In genomic region chr13:107600331-107601131, GRCm38 (mm10) we compare ENCODE assay signal across 7 mouse cellular contexts.
DNase-seq lines count a peak whose midpoint lies in the region; ATAC-seq and TF ChIP-seq lines count a peak whose summit lies in the region.

No protein-coding gene starts in this region.

- H3K4me1 ChIP-seq in embryonic facial prominence, embryonic 15.5 days, result no peaks in the 10 kb centered on the region; the same call in 1 of the 2 replicates
- peaks cover 15% of the 10 kb centered on the region for H3K4me1 ChIP-seq in hindbrain, embryonic 14.5 days (replicated peaks; ENCODE audit: control insufficient read depth, insufficient read depth, low read length)
- 0 out of 2 replicates have a peak, but pooled peaks cover 3% of the 10 kb centered on the region for H3K4me1 ChIP-seq in liver, adult 2 months (ENCODE audit: control insufficient read depth, insufficient read depth, low read length)
- peaks cover 14% of the 10 kb centered on the region for H3K4me1 ChIP-seq in midbrain, embryonic 15.5 days

- WGBS in embryonic facial prominence, embryonic 15.5 days, result 33% methylated on average over 22 of the region's 22 CpGs
- 35% methylated on average over 22 of the region's 22 CpGs for WGBS in hindbrain, embryonic 14.5 days
- WGBS in liver, adult 2 months, result 30% methylated on average over 22 of the region's 22 CpGs
- 28% methylated on average over 21 of the region's 22 CpGs for WGBS in midbrain, embryonic 15.5 days

- H3K79me2 ChIP-seq in liver, adult 2 months (ENCODE audit: control insufficient read depth, insufficient read depth, low read length), result no peaks in the 10 kb centered on the region

- peak overlapping the region; percentile 28; the same call in 1 of the 2 replicates for H3K4me2 ChIP-seq in embryonic facial prominence, embryonic 15.5 days (replicated peaks)
- H3K4me2 ChIP-seq in hindbrain, embryonic 14.5 days (replicated peaks), result peak overlapping the region; percentile 31
- H3K4me2 ChIP-seq in midbrain, embryonic 15.5 days, result peak overlapping the region; percentile 38

- H3K27ac ChIP-seq in embryonic facial prominence, embryonic 15.5 days (replicated peaks), result no peak overlapping the region
- no peak overlapping the region for H3K27ac ChIP-seq in hindbrain, embryonic 14.5 days
- no peak overlapping the region for H3K27ac ChIP-seq in liver, adult 2 months (replicated peaks; ENCODE audit: insufficient read depth, low read depth, low read length)
- no peak overlapping the region for H3K27ac ChIP-seq in midbrain, embryonic 15.5 days

- H3K27me3 ChIP-seq in embryonic facial prominence, embryonic 15.5 days, result no peaks in the 10 kb centered on the region
- H3K27me3 ChIP-seq in hindbrain, embryonic 14.5 days (ENCODE audit: control insufficient read depth, insufficient read depth, low read length), result no peaks in the 10 kb centered on the region
- H3K27me3 ChIP-seq in liver, adult 2 months (ENCODE audit: control insufficient read depth, insufficient read depth, low read length), result no peaks in the 10 kb centered on the region
- no peaks in the 10 kb centered on the region; the same call in 1 of the 2 replicates for H3K27me3 ChIP-seq in midbrain, embryonic 15.5 days (replicated peaks)

- no peak for TF ChIP-seq POLR2A in liver, adult 2 months (IDR thresholded peaks at IDR 0.05; ENCODE audit: extremely low read depth, insufficient read depth, low read length)

- peak; percentile 51; the same call in 1 of the 2 replicates for ATAC-seq in embryonic facial prominence, embryonic 15.5 days (ENCODE audit: insufficient number of reproducible peaks, low FRiP score, low TSS enrichment, low read depth)
- ATAC-seq in hindbrain, embryonic 14.5 days (ENCODE audit: low FRiP score), result peak; percentile 53; the same call in 1 of the 2 replicates
- peak; percentile 82 for ATAC-seq in midbrain, embryonic 15.5 days (replicated peaks)

- DNase-seq in adrenal gland, postnatal 14 days, result peak; percentile 49
- DNase-seq in hindbrain, embryonic 14.5 days (ENCODE audit: low spot score), result peak; percentile 50
- peak; percentile 10 for DNase-seq in liver, adult 2 months (ENCODE audit: extremely low read depth, low read depth, low spot score)
- no peak for DNase-seq in layer of hippocampus, adult 8-10 months (ENCODE audit: low spot score in 2 of 2)
- DNase-seq in spleen, adult 12 weeks (ENCODE audit: low spot score), result no peak

- no peak overlapping the region for H3K9ac ChIP-seq in embryonic facial prominence, embryonic 15.5 days
- no peak overlapping the region for H3K9ac ChIP-seq in hindbrain, embryonic 14.5 days
- H3K9ac ChIP-seq in liver, adult 2 months (ENCODE audit: low read depth, low read length), result no peak overlapping the region
- no peak overlapping the region for H3K9ac ChIP-seq in midbrain, embryonic 15.5 days

- H3K4me3 ChIP-seq in embryonic facial prominence, embryonic 15.5 days (replicated peaks), result no peak overlapping the region
- no peak overlapping the region for H3K4me3 ChIP-seq in hindbrain, embryonic 14.5 days (replicated peaks; ENCODE audit: low read length)
- no peak overlapping the region for H3K4me3 ChIP-seq in liver, adult 2 months (ENCODE audit: insufficient read depth, low read depth, low read length)
- H3K4me3 ChIP-seq in midbrain, embryonic 15.5 days, result no peak overlapping the region

- TF ChIP-seq CTCF in liver, adult 2 months (IDR thresholded peaks at IDR 0.05; ENCODE audit: low read depth, low read length), result no peak

- H3K9me3 ChIP-seq in embryonic facial prominence, embryonic 15.5 days (replicated peaks), result no peaks in the 10 kb centered on the region
- H3K9me3 ChIP-seq in hindbrain, embryonic 14.5 days (ENCODE audit: control insufficient read depth, low read length), result 0 out of 2 replicates have a peak, but pooled peaks cover 4% of the 10 kb centered on the region
- H3K9me3 ChIP-seq in midbrain, embryonic 15.5 days, result no peaks in the 10 kb centered on the region

- H3K36me3 ChIP-seq in embryonic facial prominence, embryonic 15.5 days, result no peaks in the 10 kb centered on the region
- H3K36me3 ChIP-seq in hindbrain, embryonic 14.5 days (replicated peaks; ENCODE audit: control insufficient read depth, insufficient read depth), result no peaks in the 10 kb centered on the region
- H3K36me3 ChIP-seq in liver, adult 2 months (ENCODE audit: control insufficient read depth, insufficient read depth, low read length), result no peaks in the 10 kb centered on the region
- no peaks in the 10 kb centered on the region for H3K36me3 ChIP-seq in midbrain, embryonic 15.5 days (replicated peaks)

Comparison
In these comparisons a context has a peak if more than half of its experiments do, and no peak if none do; other contexts are left out.
1. DNase-seq: peak in adrenal gland, postnatal 14 days (single experiment), hindbrain, embryonic 14.5 days (single experiment) and liver, adult 2 months (single experiment); none in layer of hippocampus, adult 8-10 months (0 of 2) and spleen, adult 12 weeks (single experiment).
2. Peak in every context shown above with its lines, with median percentiles within 50 percentile points of each other: ATAC-seq and H3K4me2 ChIP-seq.